Mouse (Mus musculus) adrenal gland, adult 10 weeks (tissue): ENCODE results near the gene Sstr4. TPM values are rescaled to one million over a fixed set of nuclear protein-coding genes. Genes with fewer than 3 reads are reported as not detected.

Source experiments
- polyA plus RNA-seq: library from polyadenylated mRNA; stranded (reverse); fragments of 350-450 nt; fragmentation: Illumina TruSeq; extraction: RNeasy Lipid Tissue Mini Kit (QIAGEN cat#74804); gene quantifications from one replicate; pipeline ENCODE4 v1.2.3, GENCODE M21; 2014; ENCODE audit warnings: low read depth, low replicate concordance

Sstr4 gene
- not detected for polyA plus RNA-seq

DNA sequence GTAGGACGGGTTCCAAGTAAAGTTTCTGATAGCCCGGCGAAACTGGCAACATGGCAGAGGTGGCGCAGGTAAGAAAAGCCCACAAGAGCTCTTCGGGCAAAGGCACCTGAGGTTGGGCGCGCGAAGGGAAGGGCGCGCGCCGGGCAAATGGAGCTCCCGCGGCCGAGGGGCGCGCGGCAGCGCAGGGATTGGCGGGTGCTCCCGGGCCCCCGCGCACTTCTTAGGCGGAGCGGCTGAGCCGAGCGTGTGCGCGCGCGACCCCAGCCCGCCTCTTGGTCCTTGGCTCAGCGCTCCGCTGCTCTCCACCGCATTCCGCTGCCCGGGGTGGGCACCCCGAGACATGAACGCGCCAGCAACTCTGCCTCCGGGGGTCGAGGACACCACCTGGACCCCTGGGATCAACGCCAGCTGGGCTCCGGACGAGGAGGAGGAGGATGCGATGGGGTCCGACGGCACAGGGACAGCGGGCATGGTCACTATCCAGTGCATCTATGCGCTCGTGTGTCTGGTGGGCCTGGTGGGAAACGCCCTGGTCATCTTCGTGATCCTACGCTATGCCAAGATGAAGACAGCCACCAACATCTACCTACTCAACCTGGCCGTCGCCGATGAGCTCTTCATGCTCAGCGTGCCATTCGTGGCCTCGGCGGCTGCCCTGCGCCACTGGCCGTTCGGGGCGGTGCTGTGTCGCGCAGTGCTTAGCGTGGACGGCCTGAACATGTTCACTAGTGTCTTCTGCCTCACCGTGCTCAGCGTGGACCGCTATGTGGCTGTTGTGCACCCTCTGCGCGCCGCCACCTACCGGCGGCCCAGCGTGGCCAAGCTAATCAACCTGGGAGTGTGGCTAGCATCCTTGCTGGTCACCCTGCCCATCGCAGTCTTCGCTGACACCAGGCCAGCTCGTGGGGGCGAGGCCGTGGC is at the start of gene Sstr4:
Sstr4 (plus strand) TSS at position 214 of the 921 bp plus-strand sequence.

DNA sequence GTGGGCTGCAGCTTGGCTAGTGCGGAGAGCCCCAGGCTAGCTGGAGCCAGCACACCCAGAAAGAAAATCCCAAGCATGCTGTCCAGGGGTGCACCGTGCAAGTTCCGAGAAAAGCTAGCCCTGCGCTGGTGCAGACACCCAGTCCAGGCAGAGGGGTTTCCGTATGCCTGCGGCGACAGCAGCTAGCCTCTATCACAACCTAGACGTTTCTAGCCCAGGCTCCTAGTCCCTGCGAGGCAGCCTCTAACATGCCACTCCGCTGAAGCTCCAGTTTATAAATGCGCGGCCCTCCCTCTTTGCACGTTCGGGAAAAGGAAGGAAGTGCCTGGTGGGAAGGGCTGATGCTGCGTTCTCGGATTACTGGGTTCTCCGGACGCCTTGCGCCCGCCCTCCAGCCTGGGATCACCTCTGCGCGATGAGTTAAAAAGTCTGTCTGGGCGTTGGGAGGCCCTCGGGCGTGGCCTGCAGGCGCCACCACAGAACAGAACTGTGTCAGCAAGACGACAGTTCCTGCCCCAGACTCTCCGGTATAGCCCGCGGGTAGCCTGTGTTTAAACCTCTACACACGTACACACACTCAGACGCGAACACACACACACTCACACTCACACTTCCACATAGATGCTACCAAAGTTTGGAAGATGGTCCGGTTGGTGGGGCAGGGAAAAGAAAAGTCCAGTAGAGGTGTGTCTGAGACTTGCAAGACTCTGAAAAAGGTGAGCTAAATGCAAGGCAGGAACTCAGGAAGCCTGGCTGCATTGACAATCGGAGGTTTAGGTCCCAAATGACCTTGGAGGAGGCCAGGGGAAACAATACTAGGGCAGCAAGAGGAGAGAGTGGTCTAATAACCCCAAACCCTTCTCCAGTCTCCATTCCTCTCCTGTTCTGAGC is 13.0 kb downstream of the Sstr4 start, which contains the start of gene Thbd:
Thbd (minus strand) TSS at position 319 of the 891 bp plus-strand sequence.

DNA sequence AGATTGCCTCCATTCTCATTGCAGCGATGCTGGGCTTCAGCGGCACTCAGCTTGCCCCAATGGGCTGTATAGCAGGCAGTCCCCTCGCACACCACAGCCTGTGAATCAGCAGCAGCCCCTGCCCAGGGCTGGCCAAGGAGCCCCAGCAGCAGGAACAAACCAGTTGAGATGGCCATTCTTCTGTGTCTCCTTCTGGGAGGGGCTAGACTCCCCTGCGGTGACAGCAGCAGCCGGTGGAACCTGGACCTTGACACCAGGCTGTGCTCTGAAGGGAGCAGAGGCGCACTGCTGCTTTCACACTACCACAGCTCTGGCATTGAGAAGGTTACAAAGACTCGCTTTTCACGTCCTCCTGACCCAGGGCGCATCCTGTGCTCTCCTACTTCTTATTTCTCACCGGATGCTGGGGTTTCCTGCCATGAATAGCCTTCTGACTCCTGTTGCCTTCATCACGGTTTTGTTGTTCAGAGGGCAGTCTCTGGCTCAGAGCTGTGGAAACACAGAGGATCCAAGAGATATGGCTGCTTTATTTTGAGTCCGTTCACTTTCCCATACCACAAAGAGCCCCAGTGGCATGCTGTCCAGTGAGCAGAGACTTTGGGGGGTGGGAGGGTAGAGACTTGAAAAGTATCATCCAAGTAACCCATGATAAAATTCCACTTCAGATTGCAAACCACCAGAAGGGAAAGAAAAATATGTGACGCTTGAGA is 48.3 kb downstream of the Sstr4 start, which contains the start of gene Cd93:
Cd93 (minus strand) TSS at position 315 of the 710 bp plus-strand sequence.

Other genes with a start within 250 kb of the Sstr4 start
- gene Thbd, start 12.8 kb downstream of the Sstr4 start, polyA plus RNA-seq: 40.1 TPM
- 49.3 TPM for gene Cd93, start 48.2 kb downstream of the Sstr4 start, polyA plus RNA-seq